Mouse (Mus musculus) adrenal gland, adult 18-20 months (tissue): Measurements from ENCODE around the gene Oxct2a. TPM values are rescaled to one million over a fixed set of nuclear protein-coding genes. Genes with fewer than 3 reads are reported as not detected.
"Not testable (repeated sequence)": the region's sequence is repeated elsewhere in the genome, so short reads cannot be mapped to it uniquely, and the experiment has no call there.

ENCODE experiments used
- DNase-seq, 2 experiments: peaks; one replicate each; pipeline ENCODE4 v3.0.0; 2021 to 2022; ENCODE audit warnings: low spot score in 2 of 2
- long read RNA-seq, 2 experiments: library from polyadenylated mRNA; stranded (forward); transcript quantifications; one replicate each; pipeline ENCODE4 v2.0.0; 2021
- total RNA-seq, 2 experiments: library from RNA; stranded (reverse); gene quantifications; 1 replicate in 1 of 2; 2 replicates in 1 of 2; pipeline ENCODE4 v1.2.3; 2021

Oxct2a gene
- not detected for total RNA-seq
- long read RNA-seq, experiment 1 = 0 reads
- long read RNA-seq, experiment 2 = 0 reads

- no peak for DNase-seq
Observed at GRCm38 (mm10) chr4:123323534-123323933, at the start of gene Oxct2a. Gene Oxct2a, minus strand, starts transcription at chr4:123323634.

GRCm38 (mm10) chr4:123363555-123363954 lies 40.1 kb upstream of the Oxct2a start:
- no peak for DNase-seq

- no peak for DNase-seq
Observed at GRCm38 (mm10) chr4:123360771-123361170, 37.3 kb upstream of the Oxct2a start.

GRCm38 (mm10) chr4:123358613-123359012 lies 35.2 kb upstream of the Oxct2a start:
- no peak for DNase-seq

- DNase-seq = no peak
Observed at GRCm38 (mm10) chr4:123355941-123356340, 32.5 kb upstream of the Oxct2a start.

- peak in 1 of 2 experiments; percentile 20 for DNase-seq
Observed at GRCm38 (mm10) chr4:123353271-123353877, 29.9 kb upstream of the Oxct2a start.

GRCm38 (mm10) chr4:123343471-123343789 lies 20.0 kb upstream of the Oxct2a start:
- DNase-seq = no peak

GRCm38 (mm10) chr4:123342642-123343470 lies 19.4 kb upstream of the Oxct2a start, which contains the start of gene Bmp8a:
Gene Bmp8a, minus strand, starts transcription at chr4:123343252.
- DNase-seq = peak; percentile 70 to 73

GRCm38 (mm10) chr4:123342091-123342641 lies 18.7 kb upstream of the Oxct2a start:
- DNase-seq = no peak

GRCm38 (mm10) chr4:123340232-123340631 lies 16.8 kb upstream of the Oxct2a start:
- no peak for DNase-seq

- DNase-seq = no peak
Observed at GRCm38 (mm10) chr4:123337693-123338092, 14.3 kb upstream of the Oxct2a start.

- DNase-seq = no peak
Observed at GRCm38 (mm10) chr4:123335796-123336585, 12.6 kb upstream of the Oxct2a start.

GRCm38 (mm10) chr4:123335244-123335643 lies 11.8 kb upstream of the Oxct2a start:
- not testable (repeated sequence) for DNase-seq

- no peak for DNase-seq
Observed at GRCm38 (mm10) chr4:123334177-123334576, 10.7 kb upstream of the Oxct2a start.

- DNase-seq = no peak
Observed at GRCm38 (mm10) chr4:123333151-123333550, 9.7 kb upstream of the Oxct2a start.

GRCm38 (mm10) chr4:123331961-123332360 lies 8.5 kb upstream of the Oxct2a start:
- not testable (repeated sequence) for DNase-seq

GRCm38 (mm10) chr4:123331326-123331725 lies 7.9 kb upstream of the Oxct2a start:
- DNase-seq = no peak

- no peak for DNase-seq
Observed at GRCm38 (mm10) chr4:123328946-123329345, 5.5 kb upstream of the Oxct2a start.

- DNase-seq = no peak
Observed at GRCm38 (mm10) chr4:123327630-123328029, 4.2 kb upstream of the Oxct2a start.

- no peak for DNase-seq
Observed at GRCm38 (mm10) chr4:123326087-123326486, 2.7 kb upstream of the Oxct2a start.

- not testable (repeated sequence) for DNase-seq
Observed at GRCm38 (mm10) chr4:123322910-123323309, 524 bp downstream of the Oxct2a start.
